Mouse (Mus musculus): ENCODE measurements around the gene Emp2.

DNA sequence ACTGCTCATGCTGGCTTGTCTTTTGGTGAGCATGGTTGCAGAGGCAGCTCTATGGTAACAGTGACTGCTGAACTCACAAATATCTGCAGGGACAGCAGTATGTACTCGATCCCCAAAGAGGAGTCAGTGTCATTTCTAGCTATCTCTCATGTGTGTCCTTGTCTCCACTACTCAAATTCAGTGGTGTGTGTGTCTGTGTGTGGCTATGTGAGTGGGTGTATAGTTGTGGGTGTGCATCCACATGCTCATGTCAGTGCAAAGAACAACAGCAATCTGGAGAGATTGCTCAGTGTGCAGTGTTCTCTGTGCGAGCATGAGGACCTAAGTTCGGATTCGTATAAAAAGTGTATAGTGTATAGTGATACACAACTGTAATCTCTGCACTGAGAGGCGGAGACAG, 24.8 kb upstream of the Emp2 start:
- no peak for TF ChIP-seq CTCF (IDR thresholded peaks at IDR 0.05; ENCODE audit: insufficient read depth, low read length)
- no peak for TF ChIP-seq POLR2A (IDR thresholded peaks at IDR 0.05; ENCODE audit: borderline replicate concordance, extremely low read depth, low read depth, low read length)
